7 mouse cellular contexts compared by ENCODE assay signal in genomic region chr9:120656976-120657375, GRCm38 (mm10).
A peak's percentile ranks its signal among the peaks of the same experiment; 100 is the strongest.
DNase-seq lines count a peak whose midpoint lies in the region; ATAC-seq and TF ChIP-seq lines count a peak whose summit lies in the region.

No protein-coding gene starts in this region.

- H3K9ac ChIP-seq in kidney, postnatal 0 days (ENCODE audit: low read depth, low read length), result no peak overlapping the region
- no peak overlapping the region for H3K9ac ChIP-seq in kidney, embryonic 15.5 days

- no peaks in the 10 kb centered on the region for H3K4me1 ChIP-seq in kidney, postnatal 0 days (replicated peaks; ENCODE audit: insufficient read depth, low read length)
- peaks cover 14% of the 10 kb centered on the region; the same call in 1 of the 2 replicates for H3K4me1 ChIP-seq in kidney, embryonic 15.5 days
- H3K4me1 ChIP-seq in cortical plate, adult 2 months (ENCODE audit: control insufficient read depth, insufficient read depth, low read length), result no peaks in the 10 kb centered on the region

- no peaks in the 10 kb centered on the region for H3K9me3 ChIP-seq in kidney, postnatal 0 days (replicated peaks; ENCODE audit: low read length)
- no peaks in the 10 kb centered on the region for H3K9me3 ChIP-seq in kidney, embryonic 15.5 days (replicated peaks)

- no peaks in the 10 kb centered on the region for H3K36me3 ChIP-seq in kidney, postnatal 0 days (ENCODE audit: insufficient read depth, low read length)
- H3K36me3 ChIP-seq in kidney, embryonic 15.5 days, result no peaks in the 10 kb centered on the region

- no peak overlapping the region for H3K4me2 ChIP-seq in kidney, postnatal 0 days (ENCODE audit: low read length)
- no peak overlapping the region for H3K4me2 ChIP-seq in kidney, embryonic 15.5 days

- no peak overlapping the region for H3K27ac ChIP-seq in kidney, postnatal 0 days
- H3K27ac ChIP-seq in kidney, embryonic 15.5 days, result no peak overlapping the region
- H3K27ac ChIP-seq in cortical plate, adult 2 months (ENCODE audit: insufficient read depth, low read length), result no peak overlapping the region

- WGBS in kidney, postnatal 0 days, result 21% methylated on average over 5 of the region's 6 CpGs
- WGBS in kidney, embryonic 15.5 days, result 22% methylated on average over 6 of the region's 6 CpGs

- peak; percentile 82 for TF ChIP-seq CTCF in kidney, postnatal 0 days (IDR thresholded peaks at IDR 0.05; ENCODE audit: low read depth)
- TF ChIP-seq CTCF in cortical plate, adult 2 months (IDR thresholded peaks at IDR 0.05; ENCODE audit: extremely low read depth, insufficient read depth, low read length), result peak; percentile 66

- peak; percentile 64 for DNase-seq in kidney, postnatal 0 days (ENCODE audit: low spot score)
- DNase-seq in R1 (ENCODE audit: low read depth, low spot score), result peak; percentile 64
- peak; percentile 26 for DNase-seq in lung, postnatal 25 days (ENCODE audit: low spot score)
- DNase-seq in layer of hippocampus, adult 18-20 months (ENCODE audit: low spot score in 2 of 2), result no peak
- no peak for DNase-seq in frontal cortex, postnatal 25 days (ENCODE audit: low spot score in 2 of 2)

- H3K27me3 ChIP-seq in kidney, postnatal 0 days (ENCODE audit: insufficient read depth, low read length), result no peaks in the 10 kb centered on the region
- H3K27me3 ChIP-seq in kidney, embryonic 15.5 days, result no peaks in the 10 kb centered on the region

- ATAC-seq in kidney, postnatal 0 days (replicated peaks; ENCODE audit: low FRiP score, low read depth), result no peak
- ATAC-seq in kidney, embryonic 15.5 days (replicated peaks; ENCODE audit: low FRiP score), result no peak

- H3K4me3 ChIP-seq in kidney, postnatal 0 days (replicated peaks; ENCODE audit: low read depth, low read length), result no peak overlapping the region
- H3K4me3 ChIP-seq in kidney, embryonic 15.5 days (replicated peaks), result no peak overlapping the region
- H3K4me3 ChIP-seq in cortical plate, adult 2 months (ENCODE audit: insufficient read depth, low read length), result no peak overlapping the region

- no peak for TF ChIP-seq POLR2A in cortical plate, adult 2 months (IDR thresholded peaks at IDR 0.05; ENCODE audit: extremely low read depth, insufficient read depth, low read length)

Comparison
In these comparisons a context has a peak if more than half of its experiments do, and no peak if none do; other contexts are left out.
1. DNase-seq: peak in kidney, postnatal 0 days (single experiment), R1 (single experiment) and lung, postnatal 25 days (single experiment); none in layer of hippocampus, adult 18-20 months (0 of 2) and frontal cortex, postnatal 25 days (0 of 2).